Mouse (Mus musculus): Measurements from ENCODE around the gene Evx1.

Gene Evx1

DNA sequence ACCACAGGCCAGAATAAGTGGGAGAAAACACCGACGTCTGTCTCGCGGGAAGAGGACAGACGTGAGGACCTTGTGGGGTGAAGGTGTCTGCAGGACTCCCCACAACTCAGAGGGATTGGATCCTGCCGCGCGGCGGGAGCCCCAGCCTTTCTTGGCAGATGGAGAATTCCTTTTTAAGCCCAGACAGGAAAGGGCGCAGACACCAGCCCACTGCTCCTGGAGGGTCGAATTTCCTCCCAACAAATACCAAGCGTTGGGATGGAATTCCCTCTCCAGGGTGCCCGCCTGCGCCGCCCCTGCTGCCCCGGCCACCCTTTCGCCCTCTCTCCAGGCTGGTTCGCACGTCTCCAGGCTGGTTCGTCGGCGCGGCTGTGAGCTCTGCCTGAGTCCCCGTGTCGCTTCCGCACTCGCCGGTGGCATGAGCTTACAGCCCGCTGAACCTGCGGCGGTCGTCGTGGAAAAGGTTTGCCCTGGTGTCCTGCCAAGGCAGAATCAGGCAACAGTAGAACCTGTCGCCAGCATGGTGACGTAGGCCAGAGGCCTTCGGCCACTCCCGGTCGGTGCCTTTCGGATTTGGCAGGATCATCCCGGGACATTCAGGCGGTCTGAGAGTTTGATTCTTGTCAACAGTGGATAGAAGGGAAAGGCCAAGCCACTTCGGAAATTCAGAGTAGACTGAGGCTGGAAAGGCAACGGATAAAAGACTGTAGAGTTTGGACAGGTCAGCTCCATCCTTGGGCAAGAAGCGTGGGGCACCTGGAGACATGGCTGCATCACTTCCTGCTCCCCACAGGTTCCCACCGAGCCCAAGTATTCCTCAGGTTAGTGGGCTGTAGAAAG, 22.1 kb upstream of the Evx1 start:
- no peak for DNase-seq (ENCODE audit: low spot score in 2 of 2)

DNA sequence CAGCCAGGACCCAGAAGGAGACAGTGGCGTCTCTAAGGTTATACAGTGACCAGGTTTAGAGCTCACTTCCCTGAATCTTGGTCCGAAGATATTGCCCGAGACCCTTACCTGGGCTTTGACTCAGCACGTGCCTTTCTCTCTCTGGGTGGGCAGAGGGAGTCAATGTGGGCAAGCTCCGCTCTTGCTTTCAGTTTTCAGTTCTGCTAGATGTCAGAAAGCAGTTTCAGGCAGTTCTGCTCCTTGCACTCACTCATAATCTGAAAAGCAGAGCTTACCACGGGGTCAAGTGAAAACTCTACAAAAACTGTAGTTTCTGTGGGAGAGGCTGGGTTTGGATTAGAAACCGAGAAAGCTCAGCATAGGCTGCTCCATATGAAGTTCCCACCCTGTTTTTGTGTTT, 21.0 kb upstream of the Evx1 start:
- no peak for DNase-seq (ENCODE audit: low spot score in 2 of 2)

DNA sequence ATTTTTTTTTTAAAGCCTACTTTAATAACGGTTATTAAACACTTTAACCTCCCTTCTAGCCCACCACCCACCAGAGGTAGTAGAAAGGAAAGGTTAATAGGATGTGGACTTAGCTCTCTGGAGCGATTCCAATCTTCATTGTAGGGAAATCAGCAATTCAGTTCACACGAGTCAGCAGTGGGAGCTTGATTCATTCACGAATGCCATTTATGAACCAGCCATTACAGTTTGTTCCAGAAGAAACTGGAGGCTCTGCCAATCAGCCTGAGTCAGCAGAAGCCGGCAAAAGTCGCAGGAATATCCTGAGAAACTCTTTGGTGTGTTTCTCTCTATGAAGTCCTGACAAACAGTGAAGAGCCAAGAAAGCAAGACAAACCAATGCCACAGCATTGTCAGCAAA, 18.7 kb upstream of the Evx1 start:
- DNase-seq (ENCODE audit: low spot score in 2 of 2) = no peak

DNA sequence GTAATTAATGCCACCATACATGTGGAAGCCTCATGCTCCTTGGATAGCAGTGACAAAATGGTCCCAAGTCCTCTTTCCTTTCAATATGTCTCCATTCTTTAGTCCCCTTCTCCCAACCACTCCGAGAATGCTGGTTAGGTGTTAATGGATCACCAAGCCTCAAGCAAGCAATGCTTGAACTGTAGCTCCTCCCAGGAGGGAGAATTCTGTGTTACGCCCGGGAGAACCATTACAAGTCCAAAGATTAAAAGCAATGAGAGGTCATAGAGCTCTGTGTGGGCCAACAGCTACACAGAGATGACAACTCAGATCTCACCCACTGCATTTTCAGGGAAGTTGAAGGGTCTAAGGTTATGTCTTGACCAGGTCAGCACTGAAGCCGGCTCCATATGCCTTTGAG, 14.8 kb upstream of the Evx1 start:
- no peak for DNase-seq (ENCODE audit: low spot score in 2 of 2)

DNA sequence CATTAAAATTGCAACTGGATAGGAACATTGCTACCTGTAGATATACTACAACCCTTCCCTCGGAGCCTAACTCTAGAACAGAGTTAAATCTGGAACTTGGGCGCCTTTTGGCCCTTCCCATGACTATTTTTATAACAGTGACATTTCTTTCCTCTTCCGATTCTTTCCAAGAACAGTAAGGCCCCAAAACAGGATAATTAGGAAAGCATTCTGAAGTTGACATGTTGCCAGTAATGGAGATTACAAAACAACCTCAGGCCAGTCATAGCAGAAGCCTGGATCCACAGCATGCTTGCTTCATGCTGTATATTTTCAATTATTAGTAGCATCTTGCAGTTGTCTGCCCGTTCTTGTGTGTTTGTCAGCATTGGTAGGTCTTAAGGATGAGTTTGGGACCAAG, 12.5 kb upstream of the Evx1 start:
- no peak for DNase-seq (ENCODE audit: low spot score in 2 of 2)

DNA sequence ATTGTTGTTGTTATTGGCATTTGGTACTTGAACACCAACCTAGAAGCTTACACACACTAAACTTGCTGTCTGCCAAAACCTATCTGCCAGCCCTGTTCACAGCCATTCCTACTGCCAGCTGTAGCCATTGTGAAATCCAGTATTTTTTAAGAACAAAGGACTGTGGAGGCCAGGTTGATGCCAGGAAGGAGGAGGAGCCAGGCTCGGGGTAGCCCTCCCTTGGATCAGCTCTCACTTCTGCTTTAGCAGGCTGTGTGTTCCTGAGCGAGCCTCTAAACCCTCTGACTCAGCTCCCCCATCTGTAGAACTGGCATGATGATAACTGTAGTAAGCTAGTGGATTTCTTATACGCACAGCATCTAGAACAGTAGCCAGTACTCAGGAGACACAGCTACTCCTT, 9.9 kb upstream of the Evx1 start:
- no peak for DNase-seq (ENCODE audit: low spot score in 2 of 2)

DNA sequence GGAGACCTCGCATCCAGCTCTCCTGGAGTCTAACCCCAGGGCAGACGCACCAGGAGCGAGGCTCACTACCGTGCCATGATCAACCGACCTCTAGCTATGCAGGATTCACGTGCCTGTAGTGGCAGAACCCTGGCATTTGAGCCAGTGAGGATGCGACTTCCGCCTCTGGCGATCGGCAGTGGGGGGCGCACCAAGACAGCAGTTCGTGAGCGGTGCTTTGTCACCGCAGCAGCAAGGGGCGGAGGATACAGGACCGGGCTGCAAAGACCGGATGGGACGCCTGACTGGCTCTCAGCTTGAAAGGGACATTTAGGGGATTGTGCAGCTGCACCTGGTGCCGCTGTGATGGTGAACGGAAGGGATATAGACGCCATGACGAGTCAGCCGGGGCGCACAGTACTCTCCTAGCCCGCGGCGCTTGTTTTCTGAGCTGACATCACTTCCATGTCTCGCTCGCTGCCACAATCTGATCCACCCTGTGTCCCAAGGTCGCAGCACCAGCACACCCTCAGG, 7.4 kb upstream of the Evx1 start:
- peak; percentile 38 to 44 for DNase-seq (ENCODE audit: low spot score in 2 of 2)

- no peak for DNase-seq (ENCODE audit: low spot score in 2 of 2)
Measured at GRCm38 (mm10) chr6:52309766-52310165, 3.5 kb upstream of the Evx1 start.

- no peak for DNase-seq (ENCODE audit: low spot score in 2 of 2)
Measured at GRCm38 (mm10) chr6:52310366-52310765, 2.9 kb upstream of the Evx1 start.

GRCm38 (mm10) chr6:52311661-52312557, 1.4 kb upstream of the Evx1 start:
- no peak for DNase-seq (ENCODE audit: low spot score in 2 of 2)

GRCm38 (mm10) chr6:52312558-52312915, 761 bp upstream of the Evx1 start:
- no peak for DNase-seq (ENCODE audit: low spot score in 2 of 2)

GRCm38 (mm10) chr6:52314304-52315100, 1.2 kb downstream of the Evx1 start:
- DNase-seq (ENCODE audit: low spot score in 2 of 2) = no peak

DNA sequence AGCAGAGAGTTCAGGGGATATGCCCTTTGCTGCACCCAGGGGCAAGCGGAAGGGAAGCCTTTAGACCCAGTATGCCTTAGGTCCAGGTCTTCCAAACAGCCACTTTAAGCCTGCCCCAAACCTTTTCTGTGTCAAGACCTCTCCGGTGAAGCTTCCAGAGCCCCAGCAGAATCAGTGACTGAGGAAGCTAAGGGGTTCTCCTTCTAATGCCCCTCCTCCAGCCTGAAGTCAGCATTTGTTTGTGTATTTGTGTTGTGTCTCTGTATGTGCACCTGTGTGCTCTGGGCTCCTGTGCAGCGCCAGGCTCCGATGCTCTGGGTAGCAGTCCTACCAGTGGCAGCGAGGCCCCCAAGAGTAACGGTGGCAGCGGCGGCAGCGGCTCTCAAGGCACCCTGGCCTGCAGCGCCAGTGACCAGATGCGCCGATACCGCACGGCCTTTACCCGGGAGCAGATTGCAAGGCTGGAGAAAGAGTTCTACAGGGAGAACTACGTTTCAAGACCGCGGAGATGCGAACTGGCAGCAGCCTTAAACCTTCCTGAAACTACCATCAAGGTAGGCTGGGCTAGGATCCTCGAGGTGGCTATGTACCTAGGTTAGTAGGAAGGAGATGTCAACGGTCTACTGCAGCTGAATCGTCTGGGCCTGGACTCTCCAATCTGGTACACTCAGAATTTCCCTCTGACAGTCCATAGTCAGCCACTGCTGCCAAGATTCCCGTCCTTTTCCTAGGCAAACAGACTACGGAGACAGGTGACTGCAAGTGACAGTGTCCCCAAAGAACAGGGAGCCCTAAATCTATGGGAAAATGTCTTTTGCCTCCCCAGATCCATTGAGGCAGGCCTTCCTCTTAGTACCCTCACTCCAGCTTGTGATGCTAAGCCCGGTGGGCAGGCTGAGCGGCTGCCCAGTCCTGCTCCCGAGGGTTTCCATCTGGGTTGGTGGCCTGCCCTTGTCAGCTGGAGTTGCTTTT, 2.4 kb downstream of the Evx1 start:
- DNase-seq (ENCODE audit: low spot score in 2 of 2) = no peak

DNA sequence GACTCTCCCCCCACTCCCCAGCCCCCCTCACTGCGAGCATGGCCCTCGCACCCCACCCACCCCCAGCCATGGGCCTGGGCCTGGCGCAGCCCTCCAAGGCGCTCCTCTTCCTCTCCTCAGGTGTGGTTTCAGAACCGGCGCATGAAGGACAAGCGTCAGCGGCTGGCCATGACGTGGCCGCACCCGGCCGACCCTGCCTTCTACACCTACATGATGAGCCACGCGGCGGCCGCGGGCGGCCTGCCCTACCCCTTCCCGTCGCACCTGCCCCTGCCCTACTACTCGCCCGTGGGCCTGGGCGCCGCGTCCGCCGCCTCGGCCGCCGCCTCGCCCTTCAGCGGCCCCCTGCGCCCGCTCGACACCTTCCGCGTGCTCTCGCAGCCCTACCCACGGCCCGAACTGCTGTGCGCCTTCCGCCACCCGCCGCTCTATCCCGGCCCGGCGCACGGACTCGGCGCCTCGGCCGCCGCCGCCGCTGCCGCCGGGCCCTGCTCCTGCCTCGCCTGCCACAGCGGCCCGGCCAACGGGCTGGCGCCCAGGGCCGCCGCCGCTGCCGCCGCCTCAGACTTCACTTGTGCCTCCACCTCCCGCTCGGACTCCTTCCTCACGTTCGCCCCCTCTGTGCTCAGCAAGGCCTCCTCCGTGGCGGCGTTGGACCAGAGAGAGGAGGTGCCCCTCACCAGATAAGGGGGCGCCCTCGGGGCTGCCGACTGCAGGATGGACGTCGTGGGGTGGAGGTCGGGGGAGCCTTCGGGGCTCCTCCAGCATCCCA, 3.3 kb downstream of the Evx1 start:
- DNase-seq (ENCODE audit: low spot score in 2 of 2) = no peak

GRCm38 (mm10) chr6:52317461-52318180, 4.3 kb downstream of the Evx1 start:
- no peak for DNase-seq (ENCODE audit: low spot score in 2 of 2)

DNA sequence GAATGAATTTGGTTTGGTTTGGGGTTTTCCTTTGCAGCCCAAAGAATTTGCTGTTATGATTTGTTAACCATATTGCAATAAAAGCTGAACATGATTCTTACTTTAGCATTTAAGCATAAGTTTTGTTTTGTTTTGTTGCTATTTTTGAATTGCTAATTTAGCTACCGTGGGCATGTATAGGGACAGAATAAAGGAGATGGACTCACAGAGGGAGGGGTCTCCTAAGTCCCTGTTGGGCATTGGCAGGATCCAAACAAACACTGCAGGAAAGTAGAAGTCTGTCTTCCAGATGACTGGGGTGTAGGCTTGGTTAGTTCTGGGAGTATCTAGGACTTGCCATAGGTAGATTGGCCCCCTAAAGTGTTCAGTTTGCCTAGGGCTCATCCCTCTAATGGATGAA, 5.0 kb downstream of the Evx1 start:
- no peak for DNase-seq (ENCODE audit: low spot score in 2 of 2)

- DNase-seq (ENCODE audit: low spot score in 2 of 2) = no peak
Measured at GRCm38 (mm10) chr6:52319956-52320690, 6.8 kb downstream of the Evx1 start.

GRCm38 (mm10) chr6:52320966-52321825, 7.9 kb downstream of the Evx1 start:
- DNase-seq (ENCODE audit: low spot score in 2 of 2) = no peak
